Mouse (Mus musculus): Measurements from ENCODE around the gene Tent5d. TPM values are rescaled to one million over a fixed set of nuclear protein-coding genes. Genes with fewer than 3 reads are reported as not detected.

Tent5d gene
- polyA plus RNA-seq (2015; fragmentation: Nextera tagmentation; extraction: Ambion mirVana) = 0.17 TPM in 1 of 2 replicates, not detected in the other

DNA sequence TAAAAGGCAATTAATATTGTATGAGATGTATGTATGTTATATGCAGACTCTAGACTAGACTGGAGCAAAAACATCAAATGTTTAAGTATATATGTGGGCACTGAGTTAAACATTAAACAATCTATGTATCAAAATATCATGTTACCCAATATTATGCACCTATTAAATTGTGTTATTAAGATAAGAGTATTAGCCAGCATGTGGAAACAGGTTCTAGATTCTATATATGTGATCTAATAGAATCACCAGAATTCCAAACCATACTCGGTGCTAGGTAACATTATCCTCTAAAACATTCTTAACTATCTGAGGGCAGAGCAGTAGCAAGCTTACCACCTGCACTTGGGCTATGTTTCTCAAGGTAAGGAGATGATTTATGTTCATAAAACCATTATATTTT lies at the start of gene Tent5d:
Gene Tent5d, plus strand, starts transcription at position 301 of the 400 bp plus-strand sequence.
- H3K4me3 ChIP-seq = no peak within 1 kb of the TSS
- H3K9me3 ChIP-seq = no peaks in the 10 kb centered on the region
- H3K9ac ChIP-seq = no peak within 1 kb of the TSS
- H3K4me1 ChIP-seq = no peaks in the 10 kb centered on the region
- no peak for ATAC-seq (replicated peaks)
- no peaks in the 10 kb centered on the region for H3K36me3 ChIP-seq (replicated peaks)
- WGBS = 81% methylated on average over 1 of the region's 1 CpGs
- H3K4me2 ChIP-seq = no peak within 1 kb of the TSS
- H3K27ac ChIP-seq = no peak within 1 kb of the TSS
- no peaks in the 10 kb centered on the region for H3K27me3 ChIP-seq (replicated peaks)

DNA sequence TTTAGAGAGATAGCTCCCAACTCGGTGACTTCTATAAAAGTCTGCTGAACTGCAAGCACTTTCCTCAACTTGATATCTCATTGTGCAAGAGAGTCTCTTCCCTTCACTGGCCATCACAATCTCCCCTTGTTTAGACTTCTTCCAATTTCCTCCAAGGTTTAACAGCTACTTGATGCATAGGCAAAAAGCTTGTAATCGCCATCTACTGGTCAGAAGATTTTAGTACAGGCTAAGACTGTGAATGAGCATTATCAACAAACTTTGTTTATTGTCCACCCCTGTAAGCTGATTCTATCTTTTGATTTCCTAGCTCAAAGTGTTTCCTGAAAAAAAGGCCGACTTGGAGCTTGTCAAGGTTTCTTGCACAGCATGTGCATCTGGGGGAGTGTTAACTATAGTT lies 24.5 kb upstream of the Tent5d start:
- no peaks in the 10 kb centered on the region for H3K9me3 ChIP-seq
- no peak overlapping the region for H3K4me3 ChIP-seq
- WGBS = 26% methylated on average over 3 of the region's 3 CpGs
- no peak for ATAC-seq (replicated peaks)
- no peak overlapping the region for H3K4me2 ChIP-seq
- H3K27me3 ChIP-seq (replicated peaks) = no peaks in the 10 kb centered on the region
- H3K27ac ChIP-seq = no peak overlapping the region
- no peak overlapping the region for H3K9ac ChIP-seq
- no peaks in the 10 kb centered on the region for H3K36me3 ChIP-seq (replicated peaks)
- H3K4me1 ChIP-seq = no peaks in the 10 kb centered on the region

DNA sequence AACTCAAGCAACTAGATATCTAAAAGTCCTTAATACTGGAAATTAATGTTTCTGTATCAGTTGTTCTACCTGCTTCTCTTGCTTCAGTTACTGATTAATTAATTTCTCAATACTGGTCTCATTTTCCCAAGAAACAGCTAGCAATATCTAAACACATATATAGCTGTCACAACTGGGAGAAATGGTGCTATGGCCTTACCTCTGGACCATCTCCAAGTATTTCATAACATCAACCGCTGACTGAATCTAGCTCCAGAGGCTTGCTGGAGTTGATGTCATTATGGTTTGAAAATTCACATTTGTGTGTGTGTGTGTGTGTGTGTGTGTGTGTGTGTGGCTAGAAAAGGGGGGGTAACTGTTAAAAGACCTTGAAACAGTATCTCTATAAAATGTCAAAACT lies 2.3 kb upstream of the Tent5d start:
- no peak overlapping the region for H3K27ac ChIP-seq
- ATAC-seq (replicated peaks) = no peak
- 95% methylated on average over 1 of the region's 1 CpGs for WGBS
- no peak overlapping the region for H3K4me3 ChIP-seq
- no peaks in the 10 kb centered on the region for H3K9me3 ChIP-seq
- H3K4me1 ChIP-seq = no peaks in the 10 kb centered on the region
- H3K9ac ChIP-seq = no peak overlapping the region
- H3K4me2 ChIP-seq = no peak overlapping the region
- no peaks in the 10 kb centered on the region for H3K36me3 ChIP-seq (replicated peaks)
- H3K27me3 ChIP-seq (replicated peaks) = no peaks in the 10 kb centered on the region

DNA sequence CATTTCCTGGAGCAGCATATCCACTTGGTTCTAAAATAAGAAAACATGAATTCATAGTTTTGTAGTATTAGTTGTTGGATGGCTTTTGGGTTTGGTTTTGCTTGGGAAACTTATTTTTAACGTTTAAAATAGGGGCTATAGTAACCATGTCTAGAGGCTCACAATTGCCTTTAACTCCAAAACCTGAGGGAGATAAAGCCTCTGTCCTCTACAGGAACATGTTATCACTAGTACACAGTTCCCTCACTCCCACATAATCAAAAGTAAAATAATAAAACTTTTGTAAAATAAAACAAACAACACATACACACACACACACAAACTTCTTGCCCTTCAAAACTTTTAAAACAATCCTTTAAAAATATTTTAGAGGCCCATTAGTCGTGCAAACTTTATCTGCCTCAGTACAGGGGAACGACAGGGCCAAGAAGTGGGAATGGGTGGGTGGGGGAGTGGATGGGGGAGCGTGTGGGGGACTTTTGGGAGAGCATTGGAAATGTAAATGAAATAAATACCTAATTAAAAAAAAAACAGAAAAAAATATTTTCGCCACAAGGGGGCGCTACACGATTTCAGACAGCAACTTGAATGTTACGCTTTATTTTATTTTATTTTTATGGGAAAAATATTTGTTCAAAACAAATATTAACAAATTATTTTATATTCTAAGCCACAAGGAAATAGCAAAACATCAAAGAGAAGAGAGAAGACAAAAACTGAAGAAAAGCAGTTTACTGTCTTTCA lies 1.5 kb upstream of the Tent5d start:
- Histone ChIP-seq H3K9ac (no peak overlapping the region), H3K9me3 (no peaks in the 10 kb centered on the region), H3K27ac (no peak overlapping the region), H3K4me3 (no peak overlapping the region), H3K36me3 (replicated peaks) (no peaks in the 10 kb centered on the region), H3K4me1 (no peaks in the 10 kb centered on the region), H3K27me3 (replicated peaks) (no peaks in the 10 kb centered on the region), H3K4me2 (no peak overlapping the region)
- no peak for ATAC-seq (replicated peaks)
- WGBS = 32% methylated on average over 8 of the region's 8 CpGs

DNA sequence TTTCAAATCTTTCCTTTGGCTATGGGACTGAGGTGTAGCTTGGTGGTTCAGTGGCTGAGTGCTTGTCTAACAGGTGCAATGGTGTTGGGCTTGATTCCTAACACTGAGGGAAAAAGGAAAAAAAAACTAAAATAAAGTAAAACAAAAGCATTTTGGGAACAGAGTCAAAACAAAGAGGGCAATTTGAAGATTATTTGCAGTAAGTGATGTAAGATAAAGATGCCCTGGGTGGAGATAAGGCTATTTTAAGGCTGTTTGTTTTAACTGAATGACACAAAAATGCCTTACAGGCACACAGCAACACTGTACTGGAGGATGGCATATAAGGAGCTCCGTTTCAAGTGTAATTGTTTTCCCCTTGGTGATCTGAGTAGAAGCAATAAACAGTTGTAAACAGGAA lies 3.4 kb downstream of the Tent5d start:
- no peaks in the 10 kb centered on the region for H3K9me3 ChIP-seq
- no peak overlapping the region for H3K4me2 ChIP-seq
- 67% methylated on average over 1 of the region's 1 CpGs for WGBS
- no peak overlapping the region for H3K4me3 ChIP-seq
- H3K36me3 ChIP-seq (replicated peaks) = no peaks in the 10 kb centered on the region
- no peak for ATAC-seq (replicated peaks)
- H3K9ac ChIP-seq = no peak overlapping the region
- H3K27ac ChIP-seq = no peak overlapping the region
- H3K4me1 ChIP-seq = no peaks in the 10 kb centered on the region
- no peaks in the 10 kb centered on the region for H3K27me3 ChIP-seq (replicated peaks)

DNA sequence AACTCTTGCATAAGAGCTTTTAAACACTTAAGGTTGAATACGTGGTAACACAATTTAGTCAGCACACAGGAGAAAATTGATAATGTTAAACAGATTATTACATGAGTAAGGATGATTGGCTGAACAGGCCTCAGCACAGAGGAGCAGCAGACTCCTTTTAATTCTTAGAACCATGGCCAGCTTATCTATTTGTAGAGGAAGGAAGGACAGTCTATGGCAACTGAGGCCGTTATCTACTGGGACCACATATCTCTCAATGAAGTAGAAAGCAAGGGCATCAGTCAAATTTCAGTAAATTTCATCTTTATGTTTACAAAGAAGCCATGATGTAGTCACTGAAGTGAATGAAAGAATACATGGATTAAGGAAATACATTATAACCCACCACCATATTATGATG lies 4.5 kb downstream of the Tent5d start:
- Histone ChIP-seq H3K4me3 (no peak overlapping the region), H3K27ac (no peak overlapping the region), H3K9me3 (no peaks in the 10 kb centered on the region), H3K4me2 (no peak overlapping the region), H3K9ac (no peak overlapping the region), H3K36me3 (replicated peaks) (no peaks in the 10 kb centered on the region), H3K4me1 (no peaks in the 10 kb centered on the region), H3K27me3 (replicated peaks) (no peaks in the 10 kb centered on the region)
- ATAC-seq (replicated peaks) = no peak
- WGBS = 87% methylated on average over 2 of the region's 2 CpGs

DNA sequence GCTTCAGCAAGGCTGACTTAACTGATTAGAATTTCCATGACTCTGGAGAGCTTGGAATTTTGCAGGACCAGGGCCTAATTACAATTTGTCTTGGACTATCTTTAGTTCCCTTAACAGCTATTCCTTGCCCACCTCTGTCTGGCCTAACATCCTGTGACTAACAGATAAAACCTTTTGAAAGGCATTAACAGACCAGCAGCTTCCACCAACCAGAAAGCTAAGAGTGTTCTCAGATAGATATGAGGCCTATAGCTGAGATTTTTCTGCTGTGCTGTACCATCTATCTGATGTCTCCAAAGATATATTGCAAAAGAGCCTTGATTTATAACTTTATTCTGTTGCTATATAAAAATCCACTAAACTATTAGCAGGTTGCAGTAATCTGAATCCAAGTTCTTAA lies 19.7 kb downstream of the Tent5d start:
- Histone ChIP-seq H3K9me3 (no peaks in the 10 kb centered on the region), H3K36me3 (replicated peaks) (no peaks in the 10 kb centered on the region), H3K27me3 (replicated peaks) (no peaks in the 10 kb centered on the region), H3K27ac (no peak overlapping the region), H3K4me3 (no peak overlapping the region), H3K4me2 (no peak overlapping the region), H3K9ac (no peak overlapping the region), H3K4me1 (no peaks in the 10 kb centered on the region)
- no peak for ATAC-seq (replicated peaks)

DNA sequence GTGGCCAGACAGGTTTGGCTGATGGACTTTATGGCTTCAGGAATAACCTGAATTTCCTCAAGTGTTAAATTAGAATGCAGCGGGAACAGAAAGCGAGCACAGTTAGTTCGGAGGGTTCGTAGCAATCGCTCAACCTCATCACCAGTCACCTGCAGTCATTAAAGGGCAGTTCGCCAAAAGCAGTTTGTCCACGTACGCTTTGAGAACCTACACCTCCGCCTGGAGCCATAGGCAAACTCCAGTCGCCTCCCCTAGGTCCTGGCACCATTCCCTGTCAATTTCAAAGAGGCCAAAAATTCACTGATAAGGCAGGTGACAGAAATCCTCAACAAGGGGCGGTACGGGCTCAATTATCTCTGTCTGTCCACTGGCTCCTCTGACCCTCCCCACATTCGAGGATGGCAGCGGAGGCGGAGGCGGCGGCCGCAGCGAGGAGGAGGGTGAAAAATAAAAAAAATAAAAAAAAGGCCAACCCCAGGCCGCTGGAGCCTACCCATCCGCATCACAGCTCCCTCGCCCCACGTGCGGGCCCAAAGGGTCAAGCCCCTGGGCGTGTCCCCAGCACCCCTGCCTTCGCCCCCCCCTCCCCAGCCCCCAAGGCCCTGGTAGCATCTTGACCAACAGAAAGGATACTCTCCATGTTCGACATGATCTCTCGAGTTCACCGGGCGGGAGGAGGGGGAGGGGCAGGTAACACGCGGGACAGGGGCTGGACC lies 23.3 kb downstream of the Tent5d start:
- no peaks in the 10 kb centered on the region for H3K9me3 ChIP-seq
- peak; percentile 84 for ATAC-seq (replicated peaks)
- 22% methylated on average over 32 of the region's 32 CpGs for WGBS
- no peaks in the 10 kb centered on the region for H3K36me3 ChIP-seq (replicated peaks)
- peak overlapping the region; percentile 61 for H3K4me3 ChIP-seq
- peak overlapping the region; percentile 52 for H3K4me2 ChIP-seq
- H3K27ac ChIP-seq = peak overlapping the region; percentile 36
- no peaks in the 10 kb centered on the region for H3K27me3 ChIP-seq (replicated peaks)
- no peaks in the 10 kb centered on the region for H3K4me1 ChIP-seq
- H3K9ac ChIP-seq = peak overlapping the region; percentile 58

DNA sequence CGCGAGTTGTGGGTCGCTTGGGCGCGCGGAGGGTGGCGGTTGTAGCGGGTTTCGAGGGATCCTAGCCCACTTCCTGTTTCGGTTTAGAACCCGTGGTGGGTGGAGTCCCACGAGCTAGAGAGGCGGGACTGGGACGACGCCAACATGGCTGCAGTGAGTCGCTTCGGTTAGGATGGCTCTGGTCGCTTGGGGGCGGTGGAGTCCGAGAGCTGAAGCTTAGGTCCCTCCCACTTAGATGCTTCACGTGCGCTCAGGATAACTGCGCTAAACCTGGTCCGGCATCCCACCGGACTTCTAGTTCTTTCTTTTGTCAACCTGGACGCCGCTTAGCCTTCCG lies 23.8 kb downstream of the Tent5d start, which contains the start of gene 2610002M06Rik:
Gene 2610002M06Rik, minus strand, starts transcription at position 117 of the 337 bp plus-strand sequence.
- Histone ChIP-seq H3K27ac (peak within 1 kb of the TSS; percentile 36), H3K9me3 (no peaks in the 10 kb centered on the region), H3K27me3 (replicated peaks) (no peaks in the 10 kb centered on the region), H3K36me3 (replicated peaks) (no peaks in the 10 kb centered on the region), H3K4me1 (no peaks in the 10 kb centered on the region), H3K4me3 (peak within 1 kb of the TSS; percentile 61), H3K4me2 (peak within 1 kb of the TSS; percentile 52), H3K9ac (peak within 1 kb of the TSS; percentile 58)
- 23% methylated on average over 28 of the region's 28 CpGs for WGBS
- peak; percentile 100 for ATAC-seq (replicated peaks)

DNA sequence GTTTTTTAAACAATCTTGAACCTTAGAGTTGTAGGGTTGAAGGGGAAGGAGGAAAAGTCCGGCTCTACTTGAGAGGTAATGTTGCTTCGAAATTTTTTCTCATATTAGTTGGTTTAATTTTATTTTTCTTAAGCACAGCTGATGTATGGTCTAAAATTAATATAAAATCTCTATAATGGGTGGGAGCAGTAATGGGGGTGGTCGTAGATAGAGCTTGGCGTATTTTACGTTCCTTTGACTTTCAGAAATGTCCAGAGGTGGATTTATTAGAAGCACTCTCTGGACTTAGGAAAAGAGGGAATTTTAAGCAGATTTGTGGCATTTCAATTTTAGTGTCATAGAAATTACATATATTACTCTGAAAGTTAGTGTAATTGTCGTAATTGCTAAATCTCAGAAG lies 24.3 kb downstream of the Tent5d start:
- Histone ChIP-seq H3K4me1 (no peaks in the 10 kb centered on the region), H3K4me2 (peak overlapping the region; percentile 52; the same call in 1 of the 2 replicates), H3K27me3 (replicated peaks) (no peaks in the 10 kb centered on the region), H3K27ac (no peak overlapping the region), H3K4me3 (peak overlapping the region; percentile 61; the same call in 1 of the 2 replicates), H3K36me3 (replicated peaks) (no peaks in the 10 kb centered on the region), H3K9me3 (no peaks in the 10 kb centered on the region), H3K9ac (no peak overlapping the region)
- ATAC-seq (replicated peaks) = no peak
- 86% methylated on average over 6 of the region's 6 CpGs for WGBS

DNA sequence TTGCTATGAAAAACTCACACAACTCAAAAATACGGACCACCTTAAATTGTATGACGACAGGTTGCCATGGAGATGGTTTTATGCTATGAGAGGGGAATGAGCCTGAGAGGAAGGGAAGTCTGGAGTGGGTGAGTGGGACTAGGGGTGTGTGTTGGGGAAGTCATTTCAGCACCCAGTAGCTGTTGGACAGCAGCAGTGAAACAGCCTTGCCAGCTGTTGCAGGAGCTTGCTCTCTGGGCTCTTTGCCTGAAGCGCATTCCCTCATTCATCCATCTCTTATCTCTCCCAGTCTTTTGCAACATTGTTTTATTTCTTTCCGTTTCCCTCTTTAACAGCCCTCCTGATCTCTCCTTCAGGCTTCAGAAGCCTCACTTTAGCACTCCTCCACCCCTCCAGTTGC lies 65.8 kb downstream of the Tent5d start:
- Histone ChIP-seq H3K4me3 (no peak overlapping the region), H3K4me2 (no peak overlapping the region), H3K9ac (no peak overlapping the region), H3K27ac (no peak overlapping the region), H3K9me3 (no peaks in the 10 kb centered on the region), H3K36me3 (replicated peaks) (no peaks in the 10 kb centered on the region), H3K4me1 (no peaks in the 10 kb centered on the region), H3K27me3 (replicated peaks) (no peaks in the 10 kb centered on the region)
- no peak for ATAC-seq (replicated peaks)
- WGBS = 26% methylated on average over 4 of the region's 4 CpGs
